Mouse (Mus musculus) liver, embryonic 11.5 days (tissue): Measurements from ENCODE around the gene Zfhx3. TPM values are rescaled to one million over a fixed set of nuclear protein-coding genes. Genes with fewer than 3 reads are reported as not detected.

Experiments used
- ATAC-seq: fragments of 200-750 bp; cut with Nextera tagmentation; replicated peaks from 2 replicates; pipeline ENCODE4 v1.8.0; 2017; ENCODE audit warnings: moderate number of reproducible peaks, mild to moderate bottlenecking, moderate TSS enrichment, moderate library complexity; ENCODE audit not compliant: low FRiP score
- DNase-seq: peaks from one replicate; pipeline ENCODE4 v3.0.0-alpha.2; 2017; ENCODE audit warnings: low spot score
- H3K27ac ChIP-seq: fragments of 300-500 bp; sonication (generic); 2 replicates; pipeline ENCODE4 v1.5.1; 2014; ENCODE audit warnings: mild to moderate bottlenecking, low read depth, low read length, control low read depth
- H3K27me3 ChIP-seq: fragments of 300-500 bp; sonication (generic); replicated peaks from 2 replicates; pipeline ENCODE4 v1.6.1; 2014; ENCODE audit warnings: low read length, mixed read lengths; ENCODE audit not compliant: control insufficient read depth, insufficient read depth
- H3K36me3 ChIP-seq: fragments of 300-500 bp; sonication (generic); 2 replicates; pipeline ENCODE4 v1.6.1; 2014; ENCODE audit warnings: mild to moderate bottlenecking, low read length, moderate library complexity, mixed read lengths; ENCODE audit not compliant: control insufficient read depth, insufficient read depth
- H3K4me1 ChIP-seq: fragments of 300-500 bp; sonication (generic); replicated peaks from 2 replicates; pipeline ENCODE4 v1.6.1; 2014; ENCODE audit warnings: low read length, mixed read lengths; ENCODE audit not compliant: control insufficient read depth, insufficient read depth
- H3K4me2 ChIP-seq: fragments of 300-500 bp; sonication (generic); 2 replicates; pipeline ENCODE4 v1.6.1; 2014; ENCODE audit warnings: mild to moderate bottlenecking, control low read depth, moderate library complexity
- H3K4me3 ChIP-seq: fragments of 300-500 bp; sonication (generic); 2 replicates; pipeline ENCODE4 v1.5.1; 2014; ENCODE audit warnings: low read depth, low read length, control low read depth
- H3K9ac ChIP-seq: fragments of 300-500 bp; sonication (generic); 2 replicates; pipeline ENCODE4 v1.6.1; 2014; ENCODE audit warnings: low read depth, low read length, control low read depth
- H3K9me3 ChIP-seq: fragments of 300-500 bp; sonication (generic); 2 replicates; pipeline ENCODE4 v1.6.1; 2016; ENCODE audit warnings: low read length, inconsistent platforms, mixed read lengths; ENCODE audit not compliant: control insufficient read depth
- WGBS: fragments of 180-500 bp; shearing (Covaris S2); extraction: QIAGEN DNeasy Blood & Tissue Kit; methylation state at CpG from one replicate; pipeline ENCODE4 v1.1.7; 2014; 5-methylcytosine and 5-hydroxymethylcytosine counted together
- polyA plus RNA-seq: library from polyadenylated mRNA; unstranded; fragments of >200 nt; fragmentation: Nextera tagmentation; extraction: Ambion mirVana; gene quantifications from 2 replicates; pipeline ENCODE4 v1.2.1, GENCODE M21; 2014

Zfhx3 gene
- polyA plus RNA-seq, 1 experiment from 2014 or later = 6.1 TPM

GRCm38 (mm10) chr8:108733385-108733784 is 790.9 kb downstream of the Zfhx3 start:
- WGBS = 78% methylated on average over 5 of the region's 5 CpGs
- H3K27me3 ChIP-seq = no peaks in the 10 kb centered on the region
- no peak overlapping the region for H3K9ac ChIP-seq
- no peak overlapping the region for H3K4me3 ChIP-seq
- H3K27ac ChIP-seq = no peak overlapping the region
- H3K36me3 ChIP-seq = no peaks in the 10 kb centered on the region
- DNase-seq (no peak), ATAC-seq (no peak)
- peaks cover 57% of the 10 kb centered on the region for H3K4me1 ChIP-seq
- H3K4me2 ChIP-seq = no peak overlapping the region
- H3K9me3 ChIP-seq = no peaks in the 10 kb centered on the region

- ATAC-seq (no peak), DNase-seq (no peak)
- Histone ChIP-seq H3K9ac (no peak overlapping the region), H3K9me3 (no peaks in the 10 kb centered on the region), H3K36me3 (no peaks in the 10 kb centered on the region), H3K27ac (peak overlapping the region; percentile 11; the same call in 1 of the 2 replicates), H3K4me2 (no peak overlapping the region; the same call in 1 of the 2 replicates), H3K27me3 (no peaks in the 10 kb centered on the region), H3K4me1 (peaks cover 31% of the 10 kb centered on the region), H3K4me3 (no peak overlapping the region)
- 19% methylated on average over 9 of the region's 9 CpGs for WGBS
Observed at GRCm38 (mm10) chr8:108736442-108736841, 794.0 kb downstream of the Zfhx3 start.

- H3K27me3 ChIP-seq = no peaks in the 10 kb centered on the region
Observed at GRCm38 (mm10) chr8:108738179-108738578, 795.7 kb downstream of the Zfhx3 start.

GRCm38 (mm10) chr8:108739517-108739916 is 797.1 kb downstream of the Zfhx3 start:
- Histone ChIP-seq H3K9ac (no peak overlapping the region), H3K27ac (no peak overlapping the region), H3K27me3 (no peaks in the 10 kb centered on the region), H3K4me2 (no peak overlapping the region), H3K4me1 (peaks cover 28% of the 10 kb centered on the region), H3K9me3 (no peaks in the 10 kb centered on the region), H3K4me3 (no peak overlapping the region), H3K36me3 (no peaks in the 10 kb centered on the region)
- ATAC-seq (peak; percentile 47; the same call in 1 of the 2 replicates), DNase-seq (no peak)
- WGBS = 73% methylated on average over 6 of the region's 6 CpGs

More at GRCm38 (mm10) chr8:108738179-108738578, 795.7 kb downstream of the Zfhx3 start:
- WGBS = 62% methylated on average over 10 of the region's 10 CpGs
- H3K9ac ChIP-seq = no peak overlapping the region
- no peaks in the 10 kb centered on the region for H3K36me3 ChIP-seq
- H3K4me1 ChIP-seq = peaks cover 26% of the 10 kb centered on the region
- H3K27ac ChIP-seq = no peak overlapping the region
- H3K4me2 ChIP-seq = no peak overlapping the region
- no peak for ATAC-seq
- no peaks in the 10 kb centered on the region for H3K9me3 ChIP-seq
- no peak overlapping the region for H3K4me3 ChIP-seq
- no peak for DNase-seq

GRCm38 (mm10) chr8:108740443-108740842 is 798.0 kb downstream of the Zfhx3 start:
- Histone ChIP-seq H3K4me3 (no peak overlapping the region), H3K27ac (no peak overlapping the region), H3K27me3 (no peaks in the 10 kb centered on the region), H3K36me3 (no peaks in the 10 kb centered on the region), H3K4me1 (peaks cover 27% of the 10 kb centered on the region), H3K9ac (no peak overlapping the region), H3K4me2 (no peak overlapping the region), H3K9me3 (no peaks in the 10 kb centered on the region)
- WGBS = 89% methylated on average over 13 of the region's 13 CpGs
- DNase-seq (no peak), ATAC-seq (no peak)

DNA sequence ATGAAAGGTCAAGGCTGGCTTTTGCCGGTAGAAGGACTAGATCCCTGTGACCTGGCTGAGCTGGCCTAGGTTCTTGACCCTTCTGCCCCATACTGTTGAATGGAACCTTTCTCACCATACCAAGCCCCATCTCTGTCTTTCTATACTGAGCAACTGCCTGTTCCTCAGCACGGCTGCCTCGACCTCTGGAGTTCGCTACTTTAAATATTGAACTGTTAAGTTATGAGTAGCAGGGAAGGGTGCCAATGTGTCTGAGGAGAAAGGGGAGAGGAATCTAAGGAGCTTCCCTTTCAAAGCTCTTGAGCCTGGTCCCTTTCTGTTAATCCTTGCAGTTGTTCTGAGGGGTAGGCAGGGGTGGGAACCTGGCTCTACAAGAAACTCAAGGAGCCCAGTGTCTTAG is 799.2 kb downstream of the Zfhx3 start:
- WGBS = 89% methylated on average over 4 of the region's 4 CpGs
- no peak overlapping the region for H3K4me3 ChIP-seq
- no peaks in the 10 kb centered on the region for H3K27me3 ChIP-seq
- H3K27ac ChIP-seq = no peak overlapping the region
- no peaks in the 10 kb centered on the region for H3K36me3 ChIP-seq
- no peak for DNase-seq
- no peaks in the 10 kb centered on the region for H3K9me3 ChIP-seq
- no peak overlapping the region for H3K9ac ChIP-seq
- no peak for ATAC-seq
- H3K4me1 ChIP-seq = peaks cover 17% of the 10 kb centered on the region
- no peak overlapping the region for H3K4me2 ChIP-seq

GRCm38 (mm10) chr8:108742465-108742864 is 800.0 kb downstream of the Zfhx3 start:
- DNase-seq (no peak), ATAC-seq (no peak)
- H3K9ac ChIP-seq = no peak overlapping the region
- H3K4me2 ChIP-seq = no peak overlapping the region
- no peaks in the 10 kb centered on the region for H3K36me3 ChIP-seq
- peaks cover 10% of the 10 kb centered on the region for H3K4me1 ChIP-seq
- H3K4me3 ChIP-seq = no peak overlapping the region
- H3K27ac ChIP-seq = no peak overlapping the region
- no peaks in the 10 kb centered on the region for H3K27me3 ChIP-seq
- no peaks in the 10 kb centered on the region for H3K9me3 ChIP-seq
- WGBS = 79% methylated on average over 10 of the region's 10 CpGs

DNA sequence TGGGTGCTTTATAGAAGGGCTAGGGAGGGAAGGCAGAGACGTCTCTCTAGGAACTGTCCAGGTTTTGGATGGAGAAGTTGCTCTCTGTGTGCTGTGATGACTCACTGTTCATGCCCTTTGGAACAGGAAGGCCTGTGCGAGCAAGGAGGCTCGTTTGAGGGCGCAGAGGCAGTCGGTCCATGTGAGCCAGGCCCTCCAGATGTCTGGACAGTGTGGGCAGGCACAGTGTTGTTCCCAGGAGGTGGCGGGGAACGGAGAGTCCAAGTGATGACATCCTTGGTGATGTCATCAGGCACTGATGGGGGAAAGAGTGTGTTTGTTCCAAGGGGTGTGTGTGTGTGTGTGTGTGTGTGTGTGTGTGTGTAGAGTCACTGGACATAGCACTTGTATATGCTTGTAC is 800.8 kb downstream of the Zfhx3 start:
- ATAC-seq = no peak
- no peak overlapping the region for H3K27ac ChIP-seq
- WGBS = 56% methylated on average over 7 of the region's 7 CpGs

DNA sequence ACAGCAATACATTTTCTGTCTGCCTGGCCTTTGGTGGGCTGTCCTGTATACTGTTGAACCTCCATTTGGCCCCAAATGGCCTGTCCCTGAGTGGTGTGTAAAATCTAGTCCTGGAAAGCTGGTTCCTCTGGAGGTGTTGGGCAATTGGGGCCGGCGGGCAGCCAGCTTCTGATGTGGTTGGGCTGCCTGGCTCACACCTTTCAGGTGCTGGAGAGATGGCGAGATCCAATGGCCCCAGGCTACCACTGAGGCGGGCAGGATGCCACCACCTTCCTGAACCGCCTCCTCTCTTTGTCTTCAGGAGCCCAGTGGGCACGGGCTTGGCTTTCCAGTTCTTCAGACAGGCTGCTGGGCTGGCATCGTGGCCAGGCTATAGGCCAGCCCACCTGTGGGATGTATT is 803.1 kb downstream of the Zfhx3 start:
- Histone ChIP-seq H3K27ac (no peak overlapping the region), H3K36me3 (no peaks in the 10 kb centered on the region), H3K4me3 (no peak overlapping the region), H3K4me2 (no peak overlapping the region), H3K9me3 (no peaks in the 10 kb centered on the region), H3K9ac (no peak overlapping the region), H3K4me1 (peaks cover 14% of the 10 kb centered on the region), H3K27me3 (no peaks in the 10 kb centered on the region)
- ATAC-seq (no peak), DNase-seq (no peak)
- 79% methylated on average over 7 of the region's 7 CpGs for WGBS

More for the DNA sequence above, 800.8 kb downstream of the Zfhx3 start:
- Histone ChIP-seq H3K36me3 (no peaks in the 10 kb centered on the region), H3K4me3 (no peak overlapping the region), H3K4me1 (peaks cover 8% of the 10 kb centered on the region), H3K4me2 (no peak overlapping the region), H3K9me3 (no peaks in the 10 kb centered on the region), H3K9ac (no peak overlapping the region), H3K27me3 (no peaks in the 10 kb centered on the region)
- no peak for DNase-seq
